Mouse (Mus musculus) CD4-positive, CD25-positive, alpha-beta regulatory T cell, adult 9 weeks (primary cell): Measurements from ENCODE around the gene Dnajc10. TPM values are rescaled to one million over a fixed set of nuclear protein-coding genes. Genes with fewer than 3 reads are reported as not detected.

Experiments used
- polyA plus RNA-seq: library from polyadenylated mRNA; unstranded; fragments of 100-300 nt; shearing (Covaris generic); gene quantifications from one replicate; pipeline ENCODE4 v1.2.1, GENCODE M21; 2017

Gene Dnajc10
- polyA plus RNA-seq: 58.7 TPM

GRCm38 (mm10) chr2:80315242-80316161 lies at the start of gene Dnajc10:
TSS of gene Dnajc10 (plus strand) at chr2:80315466.

GRCm38 (mm10) chr2:80292172-80292571 lies 23.1 kb upstream of the Dnajc10 start, which contains the start of gene Prdx6b:
TSS of gene Prdx6b (plus strand) at chr2:80292472.

Other genes with a start within 250 kb of the Dnajc10 start
- gene Pde1a, start 186.0 kb upstream of the Dnajc10 start, polyA plus RNA-seq: not detected
- gene Prdx6b, start 23.0 kb upstream of the Dnajc10 start, polyA plus RNA-seq: not detected
- gene Frzb, start 132.2 kb downstream of the Dnajc10 start, polyA plus RNA-seq: not detected